9 mouse cellular contexts compared by ENCODE assay signal in genomic region chr11:83850586-83851272, GRCm38 (mm10). TPM values are rescaled to one million over a fixed set of nuclear protein-coding genes. Genes with fewer than 3 reads are reported as not detected.
A peak's percentile ranks its signal among the peaks of the same experiment; 100 is the strongest.
DNase-seq lines count a peak whose midpoint lies in the region; ATAC-seq and TF ChIP-seq lines count a peak whose summit lies in the region.
"Had no signal": no experiment of that assay in that cellular context is flagged by ENCODE, and none has a peak within 500 bp of the region (broad histone marks: within the 10 kb centered on the region; RNA-seq: fewer than 3 reads in every experiment).

No protein-coding gene starts in this region.

- 0 out of 2 replicates have a peak overlapping the region, but pooled peaks have one; percentile 6 for H3K9ac ChIP-seq in ES-Bruce4 (ENCODE audit: low read depth, poor library complexity, severe bottlenecking)
- H3K9ac ChIP-seq in kidney, embryonic 14.5 days (ENCODE audit: low read depth, low read length) = peak overlapping the region; percentile 77
- H3K9ac ChIP-seq in lung, embryonic 14.5 days = peak overlapping the region; percentile 70

- no peaks in the 10 kb centered on the region for H3K4me1 ChIP-seq in ES-Bruce4 (ENCODE audit: control insufficient read depth, insufficient read depth, low read length)
- no peaks in the 10 kb centered on the region for H3K4me1 ChIP-seq in kidney, embryonic 14.5 days (ENCODE audit: control insufficient read depth, insufficient read depth, low read length)
- peaks cover under 1% of the 10 kb centered on the region; the same call in 1 of the 2 replicates for H3K4me1 ChIP-seq in lung, embryonic 14.5 days (ENCODE audit: insufficient read depth)

- H3K36me3 ChIP-seq in ES-Bruce4 (ENCODE audit: control insufficient read depth, insufficient read depth, low read length, poor library complexity, severe bottlenecking) = no peaks in the 10 kb centered on the region
- no peaks in the 10 kb centered on the region for H3K36me3 ChIP-seq in kidney, embryonic 14.5 days (ENCODE audit: control insufficient read depth, insufficient read depth, low read length)
- H3K36me3 ChIP-seq in lung, embryonic 14.5 days (ENCODE audit: insufficient read depth) = no peaks in the 10 kb centered on the region

- ATAC-seq in kidney, embryonic 14.5 days (ENCODE audit: low FRiP score, low TSS enrichment) = peak; percentile 20
- ATAC-seq in lung, embryonic 14.5 days (ENCODE audit: insufficient read depth) = 0 out of 2 replicates have a peak, but pooled peaks have one; percentile 39
- no peak for ATAC-seq in cerebellum, adult (ENCODE audit: insufficient number of reproducible peaks, low FRiP score, low TSS enrichment)
- no peak for ATAC-seq in erythroid progenitor cell, adult 5-6 weeks (replicated peaks; ENCODE audit: low FRiP score, poor library complexity, severe bottlenecking)

- H3K27me3 ChIP-seq in ES-Bruce4 (ENCODE audit: control insufficient read depth, insufficient read depth, low read length, poor library complexity, severe bottlenecking) = peaks cover 34% of the 10 kb centered on the region
- peaks cover 47% of the 10 kb centered on the region for H3K27me3 ChIP-seq in kidney, embryonic 14.5 days (ENCODE audit: control insufficient read depth, insufficient read depth, low read length)
- H3K27me3 ChIP-seq in lung, embryonic 14.5 days (ENCODE audit: insufficient read depth, low read length) = peaks cover 68% of the 10 kb centered on the region

- peak; percentile 21 to 28 for DNase-seq in B cell, adult 2 months
- peak; percentile 57 for DNase-seq in lung, embryonic 14.5 days
- no peak for DNase-seq in gastrocnemius, adult 18-20 months (ENCODE audit: low spot score)
- no peak for DNase-seq in thymus, postnatal 10 days (ENCODE audit: low spot score in 2 of 2)

- WGBS in kidney, embryonic 14.5 days = 1% methylated on average over 24 of the region's 24 CpGs
- under 1% methylated on average over 24 of the region's 24 CpGs for WGBS in lung, embryonic 14.5 days

- TF ChIP-seq EP300 in ES-Bruce4 (IDR thresholded peaks at IDR 0.05; ENCODE audit: insufficient read depth, low read depth, low read length) = no peak

- TF ChIP-seq POLR2A in ES-Bruce4 (IDR thresholded peaks at IDR 0.05; ENCODE audit: insufficient read depth, low read length) = no peak

- peak overlapping the region; percentile 18 for H3K4me3 ChIP-seq in ES-Bruce4 (ENCODE audit: low read depth, low read length)
- H3K4me3 ChIP-seq in kidney, embryonic 14.5 days (ENCODE audit: low read length) = peak overlapping the region; percentile 52
- peak overlapping the region; percentile 44 for H3K4me3 ChIP-seq in lung, embryonic 14.5 days (ENCODE audit: low read depth, low read length)

- peak overlapping the region; percentile 39; the same call in 1 of the 2 replicates for H3K4me2 ChIP-seq in kidney, embryonic 14.5 days (replicated peaks; ENCODE audit: low read depth, low read length)
- peak overlapping the region; percentile 62 for H3K4me2 ChIP-seq in lung, embryonic 14.5 days

- no peak overlapping the region for H3K27ac ChIP-seq in ES-Bruce4 (ENCODE audit: insufficient read depth, low read length)
- H3K27ac ChIP-seq in kidney, embryonic 14.5 days (ENCODE audit: low read depth, low read length) = peak overlapping the region; percentile 91
- H3K27ac ChIP-seq in lung, embryonic 14.5 days (ENCODE audit: low read depth) = peak overlapping the region; percentile 87

- no peak for TF ChIP-seq CTCF in ES-Bruce4 (IDR thresholded peaks at IDR 0.05; ENCODE audit: low read depth, low read length)
- no peak for TF ChIP-seq CTCF in lung, embryonic 14.5 days (IDR thresholded peaks at IDR 0.05; ENCODE audit: low read depth)

- no peaks in the 10 kb centered on the region for H3K9me3 ChIP-seq in ES-Bruce4 (replicated peaks; ENCODE audit: control insufficient read depth, insufficient read depth, low read length, poor library complexity, severe bottlenecking)
- no peaks in the 10 kb centered on the region for H3K9me3 ChIP-seq in kidney, embryonic 14.5 days (ENCODE audit: control insufficient read depth, low read length)
- H3K9me3 ChIP-seq in lung, embryonic 14.5 days (ENCODE audit: low read depth, low read length) = no peaks in the 10 kb centered on the region

RNA-seq across cellular contexts. Expression of gene Hnf1b, which starts 0.9 kb away (rescaled TPM):
- polyA plus RNA-seq in ES-Bruce4 (2011; ENCODE audit: insufficient read depth, insufficient read length, low read depth, missing spikeins) = 0.27 TPM in 1 of 2 replicates, not detected in the other
- polyA plus RNA-seq in kidney, embryonic 14.5 days (2014; fragmentation: Nextera tagmentation; extraction: Ambion mirVana) = 51.6 and 84.2 TPM in 2 replicates
- polyA plus RNA-seq in lung, embryonic 14.5 days (2014; fragmentation: Nextera tagmentation; extraction: Ambion mirVana) = 10.9 and 11.4 TPM in 2 replicates
- total RNA-seq in gastrocnemius, adult 18-20 months (2021) = not detected
- not detected in 2 replicates for total RNA-seq in erythroid progenitor cell, adult 5-6 weeks (2015; ENCODE audit: low replicate concordance)
- total RNA-seq in erythroid progenitor cell, adult 5-6 weeks (2017; ENCODE audit: low replicate concordance) = not detected in 2 replicates
- total RNA-seq: hematopoietic stem cell, adult 5-6 weeks had no signal

Comparison
In these comparisons a context has a peak if more than half of its experiments do, and no peak if none do; other contexts are left out.
1. DNase-seq: peak in B cell, adult 2 months (2 of 2) and lung, embryonic 14.5 days (single experiment); none in gastrocnemius, adult 18-20 months (single experiment) and thymus, postnatal 10 days (0 of 2).
2. H3K9ac ChIP-seq: peak in every context shown above with its lines; median percentile 77 in kidney, embryonic 14.5 days; 70 in lung, embryonic 14.5 days; 6 in ES-Bruce4.
3. ATAC-seq: peak in kidney, embryonic 14.5 days (single experiment) and lung, embryonic 14.5 days (single experiment); none in cerebellum, adult (single experiment) and erythroid progenitor cell, adult 5-6 weeks (single experiment).
4. Peak in every context shown above with its lines, with median percentiles within 50 percentile points of each other: H3K4me3 ChIP-seq.